Mouse (Mus musculus) hindbrain, embryonic 11.5 days (tissue): ENCODE results near the gene Vmn1r37. TPM values are rescaled to one million over a fixed set of nuclear protein-coding genes. Genes with fewer than 3 reads are reported as not detected.
"Not testable (repeated sequence)": the region's sequence is repeated elsewhere in the genome, so short reads cannot be mapped to it uniquely, and the experiment has no call there.

Source experiments
- ATAC-seq: fragments of 200-750 bp; cut with Nextera tagmentation; 2 replicates; pipeline ENCODE4 v1.8.0; 2017; ENCODE audit warnings: mild to moderate bottlenecking, moderate TSS enrichment, moderate library complexity; ENCODE audit not compliant: low FRiP score
- DNase-seq: peaks from one replicate; pipeline ENCODE4 v3.0.0-alpha.2; 2015; ENCODE audit warnings: low spot score
- H3K27ac ChIP-seq: fragments of 300-500 bp; sonication (generic); 2 replicates; pipeline ENCODE4 v1.5.1; 2014; ENCODE audit warnings: mild to moderate bottlenecking, low read depth, low read length
- H3K27me3 ChIP-seq: fragments of 300-500 bp; sonication (generic); 2 replicates; pipeline ENCODE4 v1.6.1; 2014; ENCODE audit warnings: mild to moderate bottlenecking, low read length, moderate library complexity, mixed read lengths; ENCODE audit not compliant: control insufficient read depth, insufficient read depth
- H3K36me3 ChIP-seq: fragments of 300-500 bp; sonication (generic); 2 replicates; pipeline ENCODE4 v1.6.1; 2014; ENCODE audit warnings: mild to moderate bottlenecking, low read length, moderate library complexity, mixed read lengths; ENCODE audit not compliant: control insufficient read depth, insufficient read depth
- H3K4me1 ChIP-seq: fragments of 300-500 bp; sonication (generic); replicated peaks from 2 replicates; pipeline ENCODE4 v1.6.1; 2014; ENCODE audit warnings: low read length, mixed read lengths; ENCODE audit not compliant: control insufficient read depth, insufficient read depth
- H3K4me2 ChIP-seq: fragments of 300-500 bp; sonication (generic); replicated peaks from 2 replicates; pipeline ENCODE4 v1.6.1; 2014; ENCODE audit warnings: mild to moderate bottlenecking, low read depth, low read length
- H3K4me3 ChIP-seq: fragments of 300-500 bp; sonication (generic); 2 replicates; pipeline ENCODE4 v1.5.1; 2014; ENCODE audit warnings: low read depth, low read length
- H3K9ac ChIP-seq: fragments of 300-500 bp; sonication (generic); 2 replicates; pipeline ENCODE4 v1.6.1; 2014; ENCODE audit warnings: low read depth, low read length
- H3K9me3 ChIP-seq: fragments of 300-500 bp; sonication (generic); 2 replicates; pipeline ENCODE4 v1.6.1; 2016; ENCODE audit warnings: low read length; ENCODE audit not compliant: control insufficient read depth
- WGBS: fragments of 180-500 bp; shearing (Covaris S2); extraction: QIAGEN DNeasy Blood & Tissue Kit; methylation state at CpG from one replicate; pipeline ENCODE4 v1.1.7; 2014; 5-methylcytosine and 5-hydroxymethylcytosine counted together
- polyA plus RNA-seq: library from polyadenylated mRNA; unstranded; fragments of >200 nt; fragmentation: Nextera tagmentation; extraction: Ambion mirVana; gene quantifications from 2 replicates; pipeline ENCODE4 v1.2.1, GENCODE M21; 2014

The Vmn1r37 gene
- not detected in 2 replicates for polyA plus RNA-seq

DNA sequence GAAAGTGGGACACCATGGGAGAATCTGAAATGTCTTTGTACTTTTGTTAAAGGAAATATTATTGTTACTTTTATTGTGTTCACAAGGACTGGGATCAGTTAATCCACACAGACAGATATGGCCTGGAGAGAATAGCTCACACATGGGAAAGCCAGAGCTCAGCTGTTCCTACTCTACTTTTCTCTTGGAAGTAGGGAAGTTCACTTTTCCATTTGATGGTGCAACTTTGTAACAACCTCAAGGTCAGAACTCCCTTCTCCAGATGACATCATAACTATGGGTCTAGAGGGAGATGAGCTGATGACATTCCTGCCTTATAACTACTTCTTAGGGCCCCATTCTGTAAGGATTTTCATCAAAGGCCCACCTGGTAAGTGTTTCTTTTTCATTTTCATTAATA lies at the start of gene Vmn1r37:
Gene Vmn1r37 (plus strand): TSS at position 301 of the 400 bp plus-strand sequence.
- H3K36me3 ChIP-seq, H3K4me3 ChIP-seq, DNase-seq, H3K27me3 ChIP-seq, H3K9ac ChIP-seq, H3K27ac ChIP-seq, H3K4me1 ChIP-seq, H3K4me2 ChIP-seq, ATAC-seq, H3K9me3 ChIP-seq: not testable (repeated sequence)

GRCm38 (mm10) chr6:66685806-66686205 lies 43.4 kb upstream of the Vmn1r37 start, which contains the start of gene Vmn1r35:
TSS of gene Vmn1r35 (minus strand) at chr6:66685906.
- no peak within 1 kb of the TSS for H3K9ac ChIP-seq
- no peaks in the 10 kb centered on the region for H3K9me3 ChIP-seq
- 87% methylated on average over 3 of the region's 3 CpGs for WGBS
- no peak within 1 kb of the TSS for H3K4me2 ChIP-seq
- ATAC-seq (no peak), DNase-seq (no peak)
- no peak within 1 kb of the TSS for H3K27ac ChIP-seq
- H3K4me3 ChIP-seq, result no peak within 1 kb of the TSS
- H3K4me1 ChIP-seq, result no peaks in the 10 kb centered on the region
- no peaks in the 10 kb centered on the region for H3K27me3 ChIP-seq
- H3K36me3 ChIP-seq, result no peaks in the 10 kb centered on the region

GRCm38 (mm10) chr6:66708901-66709300 lies 20.3 kb upstream of the Vmn1r37 start:
- no peak overlapping the region for H3K9ac ChIP-seq
- no peaks in the 10 kb centered on the region for H3K27me3 ChIP-seq
- DNase-seq, result no peak
- H3K36me3 ChIP-seq, result no peaks in the 10 kb centered on the region
- no peaks in the 10 kb centered on the region for H3K4me1 ChIP-seq
- no peak for ATAC-seq
- no peak overlapping the region for H3K4me2 ChIP-seq
- no peaks in the 10 kb centered on the region for H3K9me3 ChIP-seq
- no peak overlapping the region for H3K27ac ChIP-seq
- H3K4me3 ChIP-seq, result no peak overlapping the region

DNA sequence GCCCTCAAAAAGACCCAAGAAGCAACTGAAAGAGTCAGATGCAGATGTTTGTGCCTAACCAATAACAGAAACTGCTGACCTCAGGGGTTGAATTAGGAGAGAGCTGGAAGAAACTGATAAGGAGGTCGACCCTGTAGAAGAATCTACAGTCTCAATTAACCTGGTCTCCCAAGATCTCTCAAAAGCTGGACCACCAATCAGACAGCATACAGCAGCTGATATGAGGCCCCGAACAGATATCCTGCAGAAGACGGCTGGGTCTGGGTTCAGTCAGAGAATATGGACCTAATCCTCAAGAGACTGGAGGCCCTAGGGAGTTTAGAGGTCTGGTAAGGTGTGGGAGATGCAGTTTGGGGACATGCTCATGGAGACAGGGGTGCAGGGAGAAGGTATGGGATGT lies 15.3 kb upstream of the Vmn1r37 start:
- DNase-seq, result no peak
- Histone ChIP-seq H3K9ac (no peak overlapping the region), H3K9me3 (no peaks in the 10 kb centered on the region), H3K27me3 (no peaks in the 10 kb centered on the region), H3K4me3 (no peak overlapping the region), H3K36me3 (no peaks in the 10 kb centered on the region), H3K4me1 (no peaks in the 10 kb centered on the region), H3K4me2 (no peak overlapping the region), H3K27ac (no peak overlapping the region)
- ATAC-seq, result no peak
- 84% methylated on average over 3 of the region's 3 CpGs for WGBS

GRCm38 (mm10) chr6:66719068-66719467 lies 10.1 kb upstream of the Vmn1r37 start, which contains the start of gene Vmn1r36:
TSS of gene Vmn1r36 (minus strand) at chr6:66719168.
- not testable (repeated sequence) for H3K9me3 ChIP-seq, H3K4me1 ChIP-seq, H3K9ac ChIP-seq, DNase-seq, H3K4me2 ChIP-seq, H3K4me3 ChIP-seq, H3K36me3 ChIP-seq, H3K27ac ChIP-seq, H3K27me3 ChIP-seq, ATAC-seq
- 80% methylated on average over 2 of the region's 2 CpGs for WGBS

GRCm38 (mm10) chr6:66782527-66782926 lies 53.3 kb downstream of the Vmn1r37 start, which contains the start of gene Vmn1r38:
TSS of gene Vmn1r38 (minus strand) at chr6:66782627.
- not testable (repeated sequence) for H3K36me3 ChIP-seq, H3K27ac ChIP-seq, H3K27me3 ChIP-seq, H3K4me2 ChIP-seq, DNase-seq, H3K9ac ChIP-seq, H3K4me3 ChIP-seq, ATAC-seq, H3K4me1 ChIP-seq, H3K9me3 ChIP-seq

Other genes starting within 250 kb of the Vmn1r37 start
- gene Mad2l1, start 194.0 kb upstream of the Vmn1r37 start, polyA plus RNA-seq, result 99.1 and 121 TPM in 2 replicates
- gene Vmn1r32, start 169.3 kb upstream of the Vmn1r37 start, polyA plus RNA-seq, result 0.15 and 0.25 TPM in 2 replicates
- not detected in 2 replicates for gene Vmn1r33, start 111.1 kb upstream of the Vmn1r37 start, polyA plus RNA-seq
- not detected in 2 replicates for gene Vmn1r34, start 85.5 kb upstream of the Vmn1r37 start, polyA plus RNA-seq
- gene Vmn1r35, start 43.5 kb upstream of the Vmn1r37 start, polyA plus RNA-seq, result not detected in 2 replicates
- not detected in 2 replicates for gene Vmn1r36, start 10.2 kb upstream of the Vmn1r37 start, polyA plus RNA-seq
- not detected in 2 replicates for gene Vmn1r38, start 53.2 kb downstream of the Vmn1r37 start, polyA plus RNA-seq
- gene Vmn1r39, start 81.2 kb downstream of the Vmn1r37 start, polyA plus RNA-seq, result not detected in 2 replicates
- gene Gng12, start 167.0 kb downstream of the Vmn1r37 start, polyA plus RNA-seq, result 49.4 and 52.7 TPM in 2 replicates